Mouse (Mus musculus): ENCODE results near the gene Gpa33. TPM values are rescaled to one million over a fixed set of nuclear protein-coding genes. Genes with fewer than 3 reads are reported as not detected.
A peak's percentile ranks its signal among the peaks of the same experiment; 100 is the strongest.

Gpa33 gene
- total and polyA plus RNA-seq, 3 experiments = not detected

DNA sequence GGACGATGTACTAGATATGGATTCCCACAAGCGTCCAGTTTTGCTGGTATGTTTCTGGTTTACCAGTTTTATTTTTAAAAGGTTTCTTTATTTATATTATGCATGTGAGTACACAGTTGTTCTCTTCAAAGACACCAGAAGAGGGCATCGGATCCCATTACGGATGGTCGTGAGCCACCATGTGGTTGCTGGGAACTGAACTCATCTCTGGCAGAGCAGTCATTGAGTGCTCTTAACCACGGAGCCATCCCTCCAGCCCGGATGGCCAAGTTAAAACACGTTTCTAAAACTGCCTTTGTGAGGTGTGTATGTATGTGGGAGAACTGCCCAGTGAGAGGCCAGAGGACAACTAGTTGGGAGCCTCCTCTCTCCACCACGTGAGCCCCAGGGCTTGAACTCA is 28.6 kb downstream of the Gpa33 start:
- peak; percentile 58 for DNase-seq (ENCODE audit: low read depth, low spot score)
- no peak overlapping the region for H3K27ac ChIP-seq (ENCODE audit: control insufficient read depth, low read depth, low read length)
- no peaks in the 10 kb centered on the region for H3K79me2 ChIP-seq (ENCODE audit: control insufficient read depth, insufficient read depth, low read length, poor library complexity)
- no peaks in the 10 kb centered on the region for H3K9me3 ChIP-seq (replicated peaks; ENCODE audit: insufficient read depth, low read length)
- TF ChIP-seq ZKSCAN1 (IDR thresholded peaks at IDR 0.05; ENCODE audit: low read depth, low read length) (no peak), ZC3H11A (IDR thresholded peaks at IDR 0.05; ENCODE audit: low read depth, low read length) (no peak), POLR2A (IDR thresholded peaks at IDR 0.05; ENCODE audit: control insufficient read depth in 1 of 2, insufficient read depth in 1 of 2, low read depth in 1 of 2, low read length in 2 of 2, poor library complexity in 1 of 2) (no peak), ELF1 (IDR thresholded peaks at IDR 0.05; ENCODE audit: low read depth, low read length) (no peak), SIN3A (IDR thresholded peaks at IDR 0.05; ENCODE audit: low read length) (no peak), SMC3 (IDR thresholded peaks at IDR 0.05; ENCODE audit: low read depth, low read length) (peak; percentile 37), NRF1 (IDR thresholded peaks at IDR 0.05; ENCODE audit: insufficient read depth, low read depth, low read length, poor library complexity, severe bottlenecking) (no peak), RCOR1 (IDR thresholded peaks at IDR 0.05; ENCODE audit: low read depth, low read length) (no peak), ZNF384 (IDR thresholded peaks at IDR 0.05; ENCODE audit: low read depth, low read length) (no peak), MXI1 (IDR thresholded peaks at IDR 0.05; ENCODE audit: low read depth, low read length) (no peak), ETS1 (IDR thresholded peaks at IDR 0.05; ENCODE audit: low read depth, low read length) (no peak), RAD21 (IDR thresholded peaks at IDR 0.05; ENCODE audit: low read depth, low read length) (peak; percentile 2), MYB (IDR thresholded peaks at IDR 0.05; ENCODE audit: low read depth, low read length) (no peak), CTCF (IDR thresholded peaks at IDR 0.05 in 2 of 3, conservative IDR thresholded peaks at IDR 0.05 in 1 of 3; ENCODE audit: control insufficient read depth in 1 of 3, insufficient read depth in 1 of 3, low read depth in 2 of 3, low read length in 3 of 3, poor library complexity in 1 of 3, severe bottlenecking in 1 of 3) (peak in 2 of 3 experiments; percentile 38 to 49; a peak in 4 of 6 replicates), NELFE (IDR thresholded peaks at IDR 0.05; ENCODE audit: low read depth, low read length) (no peak), UBTF (IDR thresholded peaks at IDR 0.05; ENCODE audit: borderline replicate concordance, insufficient read depth, low read depth, low read length) (no peak)
- H3K4me3 ChIP-seq (ENCODE audit: control insufficient read depth in 1 of 2, insufficient read depth in 1 of 2, low read depth in 2 of 2, low read length in 2 of 2) = no peak overlapping the region
- H3K4me1 ChIP-seq (ENCODE audit: control insufficient read depth in 1 of 2, insufficient read depth in 2 of 2, low read length in 2 of 2) = no peaks in the 10 kb centered on the region
- H3K9ac ChIP-seq (ENCODE audit: control insufficient read depth, low read depth, low read length, poor library complexity, severe bottlenecking) = no peak overlapping the region
- H3K27me3 ChIP-seq (ENCODE audit: control insufficient read depth in 1 of 2, insufficient read depth in 2 of 2, low read length in 2 of 2) = peaks cover 0 to 1% of the 10 kb centered on the region in 2 experiments; a peak in 2 of 4 replicates
- no peaks in the 10 kb centered on the region for H3K36me3 ChIP-seq (ENCODE audit: control insufficient read depth in 1 of 2, insufficient read depth in 2 of 2, low read length in 2 of 2)

- no peak for DNase-seq (ENCODE audit: low read depth, low spot score)
- H3K27ac ChIP-seq (ENCODE audit: control insufficient read depth, low read depth, low read length) = no peak overlapping the region
- no peak overlapping the region for H3K9ac ChIP-seq (ENCODE audit: control insufficient read depth, low read depth, low read length, poor library complexity, severe bottlenecking)
- H3K79me2 ChIP-seq (ENCODE audit: control insufficient read depth, insufficient read depth, low read length, poor library complexity) = no peaks in the 10 kb centered on the region
- no peak overlapping the region for H3K4me3 ChIP-seq (ENCODE audit: control insufficient read depth in 1 of 2, insufficient read depth in 1 of 2, low read depth in 2 of 2, low read length in 2 of 2)
- H3K4me1 ChIP-seq (ENCODE audit: control insufficient read depth in 1 of 2, insufficient read depth in 2 of 2, low read length in 2 of 2) = no peaks in the 10 kb centered on the region
- H3K9me3 ChIP-seq (replicated peaks; ENCODE audit: insufficient read depth, low read length) = no peaks in the 10 kb centered on the region
- TF ChIP-seq MAX (IDR thresholded peaks at IDR 0.05; ENCODE audit: low read length) (no peak), E2F4 (IDR thresholded peaks at IDR 0.05; ENCODE audit: borderline replicate concordance, low read depth, low read length) (no peak), UBTF (IDR thresholded peaks at IDR 0.05; ENCODE audit: borderline replicate concordance, insufficient read depth, low read depth, low read length) (no peak), MAZ (IDR thresholded peaks at IDR 0.05; ENCODE audit: low read depth, low read length) (no peak), BHLHE40 (IDR thresholded peaks at IDR 0.05; ENCODE audit: borderline replicate concordance, low read depth, low read length) (no peak), ZKSCAN1 (IDR thresholded peaks at IDR 0.05; ENCODE audit: low read depth, low read length) (no peak)
- H3K27me3 ChIP-seq (ENCODE audit: control insufficient read depth in 1 of 2, insufficient read depth in 2 of 2, low read length in 2 of 2) = peaks cover 0 to 1% of the 10 kb centered on the region in 2 experiments; a peak in 2 of 4 replicates
- no peaks in the 10 kb centered on the region for H3K36me3 ChIP-seq (ENCODE audit: control insufficient read depth in 1 of 2, insufficient read depth in 2 of 2, low read length in 2 of 2)
These were observed 30.1 kb downstream of the Gpa33 start for GRCm38 (mm10) chr1:166160111-166160510.

All from MEL (cell line).